Mouse (Mus musculus) induced T-regulatory cell, adult 2 months (primary cell): ENCODE measurements around the gene Tmem116.

Experiments
- DNase-seq: peaks from one replicate; pipeline ENCODE4 v3.0.0-alpha.2; 2012; ENCODE audit warnings: low read depth

Tmem116 gene

DNA sequence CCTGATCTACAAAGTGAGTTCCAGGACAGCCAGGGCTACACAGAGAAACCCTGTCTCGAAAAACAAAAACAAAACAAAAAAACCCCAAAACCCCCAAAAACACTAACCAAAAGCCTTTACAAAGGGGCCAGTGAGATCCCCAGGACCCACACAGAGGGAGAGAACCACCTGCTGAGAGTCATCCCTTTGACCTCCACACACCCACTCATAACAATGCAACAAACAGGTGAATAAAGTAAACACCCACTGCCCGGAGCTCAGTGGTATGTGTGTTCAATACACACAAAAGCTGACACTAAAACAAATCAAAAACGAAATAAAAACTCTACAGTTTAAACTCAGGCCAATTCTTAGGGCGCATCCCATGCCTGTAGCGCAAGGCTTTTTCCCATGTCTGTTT lies 88.4 kb downstream of the Tmem116 start:
- no peak for DNase-seq

DNA sequence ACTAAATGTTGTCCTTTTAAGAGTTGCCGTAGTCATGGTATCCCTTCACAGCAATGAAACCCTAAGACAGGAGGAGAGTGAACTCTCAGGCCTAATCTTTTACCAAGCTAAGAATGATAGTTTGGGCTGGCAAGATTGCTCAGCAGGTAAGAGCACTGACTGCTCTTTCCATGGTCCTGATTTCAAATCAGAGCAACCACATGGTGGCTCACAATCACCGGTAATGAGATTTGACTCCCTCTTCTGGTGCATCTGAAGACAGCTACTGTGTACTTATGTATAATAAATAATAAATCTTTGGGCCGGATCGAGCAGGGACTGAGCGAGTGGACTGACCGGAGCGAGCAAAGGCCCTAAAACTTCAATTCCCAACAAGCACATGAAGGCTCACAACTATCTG lies 89.5 kb downstream of the Tmem116 start:
- peak; percentile 27 for DNase-seq

DNA sequence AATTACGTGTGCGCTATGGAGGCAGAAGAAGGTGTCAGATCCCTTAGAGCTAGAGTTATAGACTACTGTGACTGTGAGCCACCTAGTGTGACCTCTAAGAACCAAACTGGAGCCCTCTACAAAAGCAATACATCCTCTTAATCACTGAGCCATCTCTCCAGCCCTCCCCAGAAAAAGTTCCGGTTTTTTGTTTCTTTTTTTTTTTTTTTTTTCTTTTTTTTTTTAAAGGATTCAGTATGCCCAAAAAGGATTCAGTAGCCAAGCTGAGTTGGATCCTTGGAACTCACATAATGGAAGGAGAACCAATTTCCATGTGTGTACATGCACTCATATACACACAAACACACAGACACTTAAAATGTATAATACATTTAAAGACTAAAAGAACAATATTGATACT lies 91.7 kb downstream of the Tmem116 start:
- DNase-seq: no peak

DNA sequence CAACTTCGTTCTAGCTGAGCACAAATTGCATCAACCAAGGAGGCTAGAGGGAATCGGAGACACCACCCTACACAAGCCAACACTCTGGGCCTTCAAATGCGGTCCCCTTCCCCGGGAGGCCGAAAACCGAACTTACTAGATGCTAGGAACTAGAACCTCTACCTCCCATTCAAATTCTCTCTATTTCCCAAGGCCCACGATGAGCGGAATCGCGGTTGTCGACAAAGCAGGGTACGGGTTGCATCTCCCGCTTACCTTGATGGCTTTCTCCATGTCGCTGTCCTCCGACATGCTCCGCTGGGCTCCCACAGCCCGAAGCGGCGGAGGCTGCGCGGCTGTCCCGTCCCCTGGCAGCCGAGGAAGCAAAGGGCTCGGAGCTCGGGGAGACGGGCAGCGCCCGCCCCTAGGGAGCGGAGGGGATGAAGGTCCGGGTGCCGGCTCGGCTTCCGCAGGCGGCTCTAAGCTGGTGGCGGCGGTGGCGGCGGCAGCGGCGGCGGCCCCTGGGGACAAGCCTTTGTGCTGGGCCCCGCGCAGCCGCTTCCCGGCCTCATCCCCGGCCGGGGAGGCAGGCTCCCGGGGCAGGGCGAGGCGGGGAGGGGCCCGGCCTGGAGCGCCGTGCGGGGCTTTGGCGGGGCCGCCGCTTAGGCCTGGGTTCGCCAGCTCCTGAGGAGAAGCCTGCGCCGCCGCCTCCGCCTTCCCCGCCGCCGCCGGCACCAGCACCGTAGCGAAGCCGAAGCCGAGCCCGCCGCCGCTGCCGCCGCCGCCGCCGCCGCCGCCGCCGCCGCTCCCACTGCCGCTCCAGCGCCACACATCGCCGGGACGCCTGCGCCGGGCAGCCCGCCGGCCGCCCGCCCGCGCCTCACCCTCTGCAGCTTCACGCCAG lies 93.5 kb downstream of the Tmem116 start, which contains the start of the genes Adam1a and Gm42878:
Gene Adam1a, minus strand, starts transcription at position 573 of the 883 bp plus-strand sequence.
Gene Gm42878, minus strand, starts transcription at position 573 of the 883 bp plus-strand sequence.
- DNase-seq: peak; percentile 66

GRCm38 (mm10) chr5:121545793-121546529 lies 94.3 kb downstream of the Tmem116 start, which contains the start of gene Mapkapk5:
Gene Mapkapk5, minus strand, starts transcription at chr5:121545905.
- peak; percentile 98 for DNase-seq

- DNase-seq: peak; percentile 62
Observed at GRCm38 (mm10) chr5:121546530-121546895, 94.8 kb downstream of the Tmem116 start.

DNA sequence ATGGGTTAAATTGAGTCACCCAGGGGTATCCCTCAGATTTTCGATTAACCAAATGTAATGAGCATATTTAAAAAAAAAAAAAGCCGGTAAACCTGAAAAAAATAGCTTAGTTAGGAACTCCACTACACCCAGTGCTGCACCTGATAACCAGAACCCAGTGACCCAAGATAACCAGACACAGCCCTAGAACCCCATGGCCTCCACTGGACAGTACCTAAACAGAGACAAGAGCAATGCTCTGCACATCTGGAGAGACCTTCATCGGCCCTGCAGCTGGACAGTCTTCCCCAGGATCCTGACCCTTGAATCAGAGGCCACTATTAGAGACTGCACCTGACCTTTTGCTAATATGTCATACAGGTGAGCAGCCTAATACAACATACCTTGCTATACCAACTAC lies 95.4 kb downstream of the Tmem116 start:
- no peak for DNase-seq

DNA sequence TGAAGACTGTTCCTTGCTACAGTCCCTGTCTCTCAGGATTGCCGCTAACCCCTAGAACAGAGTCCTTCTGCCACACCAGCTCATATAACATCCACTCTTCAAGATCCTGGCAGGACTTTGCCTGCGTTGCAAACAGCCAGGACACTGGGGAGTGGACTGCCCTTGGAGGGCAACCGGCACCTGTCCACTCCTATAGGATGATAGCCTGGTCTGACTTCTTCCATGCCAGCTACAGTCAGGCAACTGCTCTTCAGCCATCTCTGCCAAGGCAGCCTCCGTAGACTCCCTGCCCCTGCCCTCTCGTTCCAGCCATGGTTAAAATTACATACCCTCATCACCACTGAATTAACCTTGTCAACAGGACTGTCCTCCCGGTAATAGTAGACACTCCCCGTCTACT lies 97.5 kb downstream of the Tmem116 start:
- no peak for DNase-seq

DNA sequence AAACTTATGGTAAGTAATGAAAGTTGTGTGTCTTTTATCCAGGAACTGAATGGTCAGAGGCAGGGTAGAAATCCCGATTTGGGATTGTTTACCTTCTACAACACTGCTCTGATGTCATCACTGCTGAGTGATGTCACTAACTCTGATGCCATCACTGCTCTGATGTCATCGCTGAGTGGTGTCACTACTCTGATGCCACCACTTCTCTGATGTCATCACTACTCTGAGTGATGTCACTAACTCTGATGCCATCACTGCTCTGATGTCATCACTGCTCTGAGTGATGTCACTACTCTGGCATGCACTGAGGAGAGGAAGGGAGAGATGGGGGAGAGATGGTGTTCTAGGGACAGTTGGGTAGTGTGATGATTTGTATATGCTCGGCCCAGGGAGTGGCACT lies 110.7 kb downstream of the Tmem116 start:
- DNase-seq: peak; percentile 19

DNA sequence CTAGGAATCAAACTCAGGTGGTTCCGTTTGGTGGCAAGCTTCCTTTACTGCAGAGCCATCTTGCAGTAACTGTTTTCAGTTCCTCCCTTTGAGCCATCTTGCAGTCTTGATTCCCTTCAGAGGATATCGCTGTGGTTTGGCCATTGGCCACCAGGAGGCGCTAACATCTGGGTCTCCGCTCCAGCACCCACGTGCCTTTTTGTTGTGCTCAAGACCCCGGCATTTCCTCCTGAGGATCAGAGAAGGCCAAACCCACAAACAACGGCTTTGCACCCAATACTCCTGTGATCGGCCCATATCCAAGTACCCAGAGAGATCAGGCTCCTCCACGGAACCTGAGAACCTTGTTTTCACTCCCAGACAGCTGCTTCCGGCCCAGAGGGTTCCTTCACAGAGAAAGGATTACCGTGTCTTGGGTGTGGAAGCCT lies 112.8 kb downstream of the Tmem116 start:
- peak; percentile 91 for DNase-seq

- no peak for DNase-seq
Observed at GRCm38 (mm10) chr5:121566035-121566681, 114.5 kb downstream of the Tmem116 start.

GRCm38 (mm10) chr5:121569881-121570420 lies 118.3 kb downstream of the Tmem116 start:
- no peak for DNase-seq

- no peak for DNase-seq
Observed at GRCm38 (mm10) chr5:121570787-121571186, 119.1 kb downstream of the Tmem116 start.
